Mouse (Mus musculus): ENCODE measurements around the gene Olfr586.

The Olfr586 gene

DNA sequence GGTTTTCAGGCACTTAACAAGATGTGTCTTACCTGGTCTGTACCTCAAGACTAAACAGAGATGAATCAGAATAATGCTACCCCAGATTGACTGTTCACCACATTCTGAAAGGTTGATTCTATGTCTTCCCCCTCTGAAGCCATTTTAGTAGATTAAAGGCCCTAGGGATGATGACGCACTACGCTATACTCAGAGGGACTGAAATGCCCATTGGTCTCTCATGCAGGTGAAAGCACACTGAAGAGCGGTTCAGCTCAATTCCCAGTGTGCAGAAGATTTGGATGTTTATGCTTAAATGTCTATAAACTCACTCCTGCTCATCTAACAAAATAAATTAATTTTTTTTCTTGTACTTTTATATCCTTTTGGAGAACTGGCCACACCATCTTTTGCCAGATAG, at the start of gene Olfr586:
Gene Olfr586, minus strand, starts transcription at position 101 of the 400 bp plus-strand sequence.
- no peak for DNase-seq

- DNase-seq = no peak
These were observed 44.3 kb upstream of the Olfr586 start for GRCm38 (mm10) chr7:103169697-103170096.

- no peak for DNase-seq
These were observed 30.8 kb upstream of the Olfr586 start, which contains the start of gene Olfr589 for GRCm38 (mm10) chr7:103156256-103156655. TSS of gene Olfr589 (minus strand) at chr7:103156356.

DNA sequence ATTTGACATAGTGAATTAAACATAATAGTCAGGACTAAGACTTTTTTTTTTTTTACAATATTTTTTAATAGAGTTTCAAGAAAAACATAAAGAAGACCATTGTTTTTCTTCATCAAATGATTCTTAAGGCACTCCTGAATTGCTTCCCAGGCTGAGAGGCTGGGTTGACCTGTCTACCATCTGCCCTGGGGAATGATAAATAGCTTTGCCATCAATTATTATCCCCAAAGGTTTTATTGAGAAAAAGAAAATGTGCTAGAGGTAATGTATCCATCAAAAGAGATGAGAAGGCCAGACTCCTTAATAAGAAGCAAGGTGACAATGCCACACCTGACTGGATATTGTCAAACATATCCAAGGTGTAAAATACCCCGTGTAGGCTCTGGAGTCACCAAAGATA, 15.1 kb upstream of the Olfr586 start, which contains the start of gene Olfr588-ps1:
Gene Olfr588-ps1, plus strand, starts transcription at position 301 of the 400 bp plus-strand sequence.
- no peak for DNase-seq

DNA sequence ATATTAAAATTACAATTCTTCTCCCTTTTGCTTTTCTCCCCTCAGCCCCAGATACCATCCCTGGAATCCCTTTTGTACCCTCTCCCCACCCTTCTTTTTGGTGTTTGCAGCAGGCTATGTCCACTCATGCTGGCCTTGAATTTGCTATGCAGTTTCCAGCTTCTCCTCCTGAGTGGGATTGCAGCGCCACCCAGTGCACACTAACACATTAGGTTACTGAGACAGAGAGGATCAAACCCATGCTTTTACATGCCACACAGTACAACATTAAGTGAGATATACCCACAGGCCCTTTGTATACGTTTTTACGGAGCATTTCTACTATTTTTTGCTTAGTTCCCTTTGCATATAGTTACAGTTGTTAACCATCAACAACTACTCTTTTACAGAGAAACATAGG, 6.0 kb downstream of the Olfr586 start:
- DNase-seq = no peak

DNA sequence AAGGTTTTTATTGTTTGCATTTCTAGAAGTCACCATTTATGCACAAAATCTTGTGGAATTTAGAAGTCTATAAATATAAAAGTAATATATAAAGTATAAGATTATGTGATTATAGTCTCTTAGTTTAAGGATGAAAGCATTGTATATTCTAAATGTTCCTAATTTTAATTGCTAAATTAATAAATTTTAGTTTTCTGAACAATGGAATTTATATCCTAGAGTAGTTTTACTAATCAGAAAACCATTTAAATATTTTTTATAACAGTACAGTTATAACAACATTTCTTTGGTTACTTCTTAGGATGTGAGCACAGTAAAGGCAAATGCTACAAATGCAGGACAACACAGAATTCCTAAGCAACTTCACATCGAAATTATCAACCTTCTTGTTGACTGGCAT, 28.0 kb downstream of the Olfr586 start, which contains the start of gene Olfr585:
Gene Olfr585, plus strand, starts transcription at position 301 of the 400 bp plus-strand sequence.
- no peak for DNase-seq

GRCm38 (mm10) chr7:103081585-103081984, 43.9 kb downstream of the Olfr586 start, which contains the start of gene Olfr584:
TSS of gene Olfr584 (plus strand) at chr7:103081885.
- no peak for DNase-seq

All from cerebellum, adult 11-12 months (tissue).